28 mouse cellular contexts compared by ENCODE assay signal in the genomic region with DNA sequence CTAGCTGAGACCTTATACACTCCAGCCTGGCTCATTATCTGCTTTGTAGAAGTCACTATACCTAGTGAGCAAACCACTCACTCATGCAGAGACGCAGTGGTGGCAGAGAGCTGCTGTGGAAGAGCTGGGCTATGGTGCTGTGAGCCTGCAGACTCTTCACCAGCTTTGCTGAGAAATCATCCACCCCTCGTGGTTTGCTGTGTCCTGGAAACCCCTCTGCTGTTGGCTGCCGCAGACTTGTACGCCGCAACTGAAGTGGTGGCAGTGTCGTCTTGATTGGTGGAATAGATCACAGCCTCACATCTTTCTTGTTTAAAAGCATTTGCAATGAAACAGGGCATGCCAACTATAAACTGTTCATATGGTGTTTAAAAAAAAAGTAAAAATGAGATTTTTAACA. TPM values are rescaled to one million over a fixed set of nuclear protein-coding genes. Genes with fewer than 3 reads are reported as not detected.
DNase-seq lines count a peak whose midpoint lies in the region; ATAC-seq lines count a peak whose summit lies in the region.
"Had no signal": no experiment of that assay in that cellular context is flagged by ENCODE, and none has a peak within 500 bp of the region (broad histone marks: within the 10 kb centered on the region; RNA-seq: fewer than 3 reads in every experiment).

No protein-coding gene starts in this region.

- H3K27ac ChIP-seq in forebrain, embryonic 16.5 days (ENCODE audit: low read length): no peak overlapping the region
- H3K27ac ChIP-seq in forebrain, embryonic 10.5 days: no peak overlapping the region
- no peak overlapping the region for H3K27ac ChIP-seq in heart, embryonic 10.5 days
- H3K27ac ChIP-seq: embryonic facial prominence, embryonic 10.5 days; embryonic facial prominence, embryonic 13.5 days; heart, embryonic 15.5 days; hindbrain, embryonic 10.5 days; hindbrain, embryonic 13.5 days; intestine, embryonic 15.5 days had no signal

- H3K27me3 ChIP-seq in forebrain, embryonic 16.5 days (replicated peaks; ENCODE audit: control insufficient read depth, insufficient read depth, low read length): no peaks in the 10 kb centered on the region
- H3K27me3 ChIP-seq in forebrain, embryonic 10.5 days (ENCODE audit: poor library complexity, severe bottlenecking): no peaks in the 10 kb centered on the region
- no peaks in the 10 kb centered on the region for H3K27me3 ChIP-seq in heart, embryonic 10.5 days (ENCODE audit: insufficient read depth, poor library complexity, severe bottlenecking)
- H3K27me3 ChIP-seq: embryonic facial prominence, embryonic 13.5 days; heart, embryonic 12.5 days; heart, embryonic 15.5 days; hindbrain, embryonic 13.5 days; intestine, embryonic 15.5 days; Patski had no signal

- no peak overlapping the region for H3K9ac ChIP-seq in forebrain, embryonic 16.5 days (replicated peaks; ENCODE audit: low read depth, low read length)
- H3K9ac ChIP-seq: embryonic facial prominence, embryonic 13.5 days; heart, embryonic 12.5 days; heart, embryonic 15.5 days; hindbrain, embryonic 13.5 days; intestine, embryonic 15.5 days had no signal

- H3K36me3 ChIP-seq in forebrain, embryonic 16.5 days (ENCODE audit: control insufficient read depth, insufficient read depth): peaks cover 13% of the 10 kb centered on the region
- H3K36me3 ChIP-seq in forebrain, embryonic 10.5 days (replicated peaks): peaks cover 65% of the 10 kb centered on the region
- peaks cover 63% of the 10 kb centered on the region for H3K36me3 ChIP-seq in heart, embryonic 10.5 days

- H3K4me2 ChIP-seq in forebrain, embryonic 16.5 days (ENCODE audit: low read length): no peak overlapping the region
- H3K4me2 ChIP-seq: embryonic facial prominence, embryonic 13.5 days; heart, embryonic 12.5 days; heart, embryonic 15.5 days; hindbrain, embryonic 13.5 days; intestine, embryonic 15.5 days had no signal

- intact Hi-C loops in left cerebral cortex, postnatal 10 days (cut with DNase I): loop anchor here (5.0 kb wide), 1 partner anchor 42 kb away; no protein-coding TSS in a partner anchor
- intact Hi-C loops in left cerebral cortex, postnatal 4 days (cut with DNase I): no loop called here

- H3K4me1 ChIP-seq in forebrain, embryonic 16.5 days (replicated peaks; ENCODE audit: control insufficient read depth, insufficient read depth, low read length): no peaks in the 10 kb centered on the region
- H3K4me1 ChIP-seq in forebrain, embryonic 10.5 days: no peaks in the 10 kb centered on the region
- no peaks in the 10 kb centered on the region for H3K4me1 ChIP-seq in heart, embryonic 10.5 days
- H3K4me1 ChIP-seq: embryonic facial prominence, embryonic 10.5 days; embryonic facial prominence, embryonic 13.5 days; heart, embryonic 12.5 days; heart, embryonic 15.5 days; hindbrain, embryonic 10.5 days; intestine, embryonic 15.5 days had no signal

- peak; percentile 10; the same call in 1 of the 2 replicates for ATAC-seq in forebrain, embryonic 16.5 days
- no peak for ATAC-seq in granulocyte monocyte progenitor cell, adult 5-6 weeks (replicated peaks; ENCODE audit: poor library complexity, severe bottlenecking)
- ATAC-seq: forebrain, embryonic 14.5 days; hindbrain, embryonic 16.5 days; intestine, embryonic 15.5 days; Patski had no signal

- DNase-seq in forebrain, embryonic 10.5 days (ENCODE audit: extremely low spot score, low spot score): no peak
- DNase-seq in heart, adult 11 months: peak; percentile 63
- no peak for DNase-seq in heart, embryonic 10.5 days (ENCODE audit: low spot score)
- peak; percentile 17 to 31 for DNase-seq in left cerebral cortex, postnatal 10 days (ENCODE audit: extremely low spot score in 1 of 2, low spot score in 2 of 2)
- DNase-seq in left cerebral cortex, postnatal 4 days: no peak
- DNase-seq: adrenal gland, postnatal 10 days; adrenal gland, postnatal 36 days; cerebellum, adult 11 months; cerebellum, adult 2 months; cerebellum, postnatal 10 days; cerebellum, postnatal 36 days; embryo, embryonic 11 days; gastrocnemius, postnatal 25 days; heart, postnatal 10 days; heart, postnatal 36 days had no signal

- no peaks in the 10 kb centered on the region for H3K9me3 ChIP-seq in forebrain, embryonic 16.5 days (ENCODE audit: control insufficient read depth, low read length)
- H3K9me3 ChIP-seq in forebrain, embryonic 10.5 days: no peaks in the 10 kb centered on the region
- no peaks in the 10 kb centered on the region for H3K9me3 ChIP-seq in heart, embryonic 10.5 days
- H3K9me3 ChIP-seq: embryonic facial prominence, embryonic 10.5 days; embryonic facial prominence, embryonic 13.5 days; heart, embryonic 12.5 days; heart, embryonic 15.5 days; hindbrain, embryonic 10.5 days; hindbrain, embryonic 13.5 days; intestine, embryonic 15.5 days had no signal

- H3K4me3 ChIP-seq in forebrain, embryonic 16.5 days (replicated peaks; ENCODE audit: low read length): no peak overlapping the region
- H3K4me3 ChIP-seq in forebrain, embryonic 10.5 days: no peak overlapping the region
- no peak overlapping the region for H3K4me3 ChIP-seq in heart, embryonic 10.5 days
- H3K4me3 ChIP-seq: embryonic facial prominence, embryonic 10.5 days; embryonic facial prominence, embryonic 13.5 days; erythroblast, embryonic 14.5 days; heart, embryonic 12.5 days; heart, embryonic 15.5 days; hindbrain, embryonic 10.5 days; hindbrain, embryonic 13.5 days; intestine, embryonic 15.5 days had no signal

- 86% methylated on average over 6 of the region's 6 CpGs for WGBS in forebrain, embryonic 16.5 days
- 91% methylated on average over 6 of the region's 6 CpGs for WGBS in forebrain, embryonic 10.5 days
- 89% methylated on average over 6 of the region's 6 CpGs for WGBS in heart, embryonic 10.5 days

RNA-seq across cellular contexts. Expression of a gene that starts 19.6 kb away (rescaled TPM):
- polyA plus RNA-seq in forebrain, embryonic 16.5 days (2015; fragmentation: Nextera tagmentation; extraction: Ambion mirVana): 60.1 and 72.9 TPM in 2 replicates
- polyA plus RNA-seq in forebrain, embryonic 10.5 days (2016; fragmentation: Nextera tagmentation; extraction: Ambion mirVana): 63.8 and 64.3 TPM in 2 replicates
- 26.8 and 37.2 TPM in 2 replicates for polyA plus RNA-seq in heart, embryonic 10.5 days (2016; fragmentation: Nextera tagmentation; extraction: Ambion mirVana)
- 10 to 100 TPM; 58.9 to 62.9 TPM for total RNA-seq in left cerebral cortex, postnatal 10 days (2021)
- 10 to 100 TPM; 50.6 to 54.3 TPM for total RNA-seq in left cerebral cortex, postnatal 4 days (2021)
- 27.2 and 41.6 TPM in 2 replicates for total RNA-seq in granulocyte monocyte progenitor cell, adult 5-6 weeks (2014; fragmentation: Nextera tagmentation)
- 68.1 and 75.2 TPM in 2 replicates for total RNA-seq in granulocyte monocyte progenitor cell, adult 5-6 weeks (2017)

RNA-seq across cellular contexts. Expression of a gene that starts 48.3 kb away (rescaled TPM):
- 54.6 and 59.7 TPM in 2 replicates for polyA plus RNA-seq in forebrain, embryonic 16.5 days (2015; fragmentation: Nextera tagmentation; extraction: Ambion mirVana)
- 22.7 and 24.8 TPM in 2 replicates for polyA plus RNA-seq in forebrain, embryonic 10.5 days (2016; fragmentation: Nextera tagmentation; extraction: Ambion mirVana)
- polyA plus RNA-seq in heart, embryonic 10.5 days (2016; fragmentation: Nextera tagmentation; extraction: Ambion mirVana): 37.7 and 44.3 TPM in 2 replicates
- 10 to 100 TPM; 28.1 to 29.7 TPM for total RNA-seq in left cerebral cortex, postnatal 10 days (2021)
- 10 to 100 TPM; 30.9 to 37.9 TPM for total RNA-seq in left cerebral cortex, postnatal 4 days (2021)
- 14.8 and 31.5 TPM in 2 replicates for total RNA-seq in granulocyte monocyte progenitor cell, adult 5-6 weeks (2014; fragmentation: Nextera tagmentation)
- 19.6 and 22.1 TPM in 2 replicates for total RNA-seq in granulocyte monocyte progenitor cell, adult 5-6 weeks (2017)

RNA-seq across cellular contexts. Expression of a gene that starts 53.8 kb away (rescaled TPM):
- polyA plus RNA-seq in forebrain, embryonic 16.5 days (2015; fragmentation: Nextera tagmentation; extraction: Ambion mirVana): 3.1 TPM in 2 replicates
- 1.00 and 1.3 TPM in 2 replicates for polyA plus RNA-seq in forebrain, embryonic 10.5 days (2016; fragmentation: Nextera tagmentation; extraction: Ambion mirVana)
- polyA plus RNA-seq in heart, embryonic 10.5 days (2016; fragmentation: Nextera tagmentation; extraction: Ambion mirVana): 1.2 and 1.3 TPM in 2 replicates
- 1 to 10 TPM; 2.7 to 2.9 TPM for total RNA-seq in left cerebral cortex, postnatal 10 days (2021)
- 1 to 10 TPM; 2.0 to 2.4 TPM for total RNA-seq in left cerebral cortex, postnatal 4 days (2021)
- total RNA-seq in granulocyte monocyte progenitor cell, adult 5-6 weeks (2014; fragmentation: Nextera tagmentation): 1.6 TPM in 1 of 2 replicates, not detected in the other
- 1.8 and 2.5 TPM in 2 replicates for total RNA-seq in granulocyte monocyte progenitor cell, adult 5-6 weeks (2017)
- polyA plus RNA-seq: erythroblast, embryonic 14.5 days had no signal

Comparison
In these comparisons a context has a peak if more than half of its experiments do, and no peak if none do; other contexts are left out.
1. DNase-seq: peak in heart, adult 11 months (single experiment) and left cerebral cortex, postnatal 10 days (2 of 2); none in forebrain, embryonic 10.5 days (single experiment), heart, embryonic 10.5 days (single experiment) and left cerebral cortex, postnatal 4 days (single experiment).